Mouse (Mus musculus) forebrain, embryonic 10.5 days (tissue): ENCODE results near the gene Ccnc. TPM values are rescaled to one million over a fixed set of nuclear protein-coding genes. Genes with fewer than 3 reads are reported as not detected.
"Not testable (repeated sequence)": the region's sequence is repeated elsewhere in the genome, so short reads cannot be mapped to it uniquely, and the experiment has no call there.

Source experiments
- DNase-seq: peaks from one replicate; pipeline ENCODE4 v3.0.0-alpha.2; 2017; ENCODE audit warnings: low spot score; ENCODE audit errors: extremely low spot score
- H3K27ac ChIP-seq: fragments of 300-500 bp; sonication (generic); 2 replicates; pipeline ENCODE4 v1.5.1; 2016; ENCODE audit warnings: mild to moderate bottlenecking
- H3K27me3 ChIP-seq: fragments of 300-500 bp; sonication (generic); 2 replicates; pipeline ENCODE4 v1.6.1; 2016; ENCODE audit warnings: mild to moderate bottlenecking; ENCODE audit not compliant: poor library complexity, severe bottlenecking
- H3K36me3 ChIP-seq: fragments of 300-500 bp; sonication (generic); replicated peaks from 2 replicates; pipeline ENCODE4 v1.6.1; 2016; ENCODE audit warnings: mild to moderate bottlenecking, moderate library complexity
- H3K4me1 ChIP-seq: fragments of 300-500 bp; sonication (generic); 2 replicates; pipeline ENCODE4 v1.6.1; 2016
- H3K4me3 ChIP-seq: fragments of 300-500 bp; sonication (generic); 2 replicates; pipeline ENCODE4 v1.5.1; 2016; ENCODE audit warnings: mild to moderate bottlenecking, moderate library complexity
- H3K9me3 ChIP-seq: fragments of 300-500 bp; sonication (generic); 2 replicates; pipeline ENCODE4 v1.6.1; 2016; ENCODE audit warnings: mild to moderate bottlenecking, moderate library complexity
- WGBS: fragments of 180-500 bp; shearing (Covaris S2); methylation state at CpG from one replicate; pipeline ENCODE4 v1.1.7; 2016; 5-methylcytosine and 5-hydroxymethylcytosine counted together
- polyA plus RNA-seq: library from polyadenylated mRNA; unstranded; fragments of >200 nt; fragmentation: Nextera tagmentation; extraction: Ambion mirVana; gene quantifications from 2 replicates; pipeline ENCODE4 v1.2.1, GENCODE M21; 2016

Ccnc gene
- polyA plus RNA-seq, 1 experiment from 2014 or later: 58.9 TPM

- H3K36me3 ChIP-seq: no peaks in the 10 kb centered on the region
- peak overlapping the region; percentile 85 for H3K27ac ChIP-seq
- peak overlapping the region; percentile 61 for H3K4me3 ChIP-seq
- H3K9me3 ChIP-seq: no peaks in the 10 kb centered on the region
- peak; percentile 71 for DNase-seq
- peaks cover 70% of the 10 kb centered on the region for H3K4me1 ChIP-seq
- peaks cover 99% of the 10 kb centered on the region for H3K27me3 ChIP-seq
- WGBS: under 1% methylated on average over 51 of the region's 51 CpGs
Measured at GRCm38 (mm10) chr4:21687783-21688702, 39.5 kb upstream of the Ccnc start.

- H3K27ac ChIP-seq: peak overlapping the region; percentile 85
- H3K4me1 ChIP-seq: peaks cover 69% of the 10 kb centered on the region
- no peaks in the 10 kb centered on the region for H3K36me3 ChIP-seq
- H3K4me3 ChIP-seq: peak overlapping the region; percentile 61
- H3K9me3 ChIP-seq: no peaks in the 10 kb centered on the region
- H3K27me3 ChIP-seq: peaks cover 99% of the 10 kb centered on the region
- peak; percentile 71 for DNase-seq
- under 1% methylated on average over 60 of the region's 64 CpGs for WGBS
Measured at GRCm38 (mm10) chr4:21688703-21689200, 38.7 kb upstream of the Ccnc start.

- peaks cover 99% of the 10 kb centered on the region for H3K27me3 ChIP-seq
- peaks cover 61% of the 10 kb centered on the region for H3K4me1 ChIP-seq
- no peaks in the 10 kb centered on the region for H3K36me3 ChIP-seq
- no peak overlapping the region for H3K27ac ChIP-seq
- peak overlapping the region; percentile 61; the same call in 1 of the 2 replicates for H3K4me3 ChIP-seq
- no peaks in the 10 kb centered on the region for H3K9me3 ChIP-seq
- WGBS: under 1% methylated on average over 18 of the region's 18 CpGs
- DNase-seq: peak; percentile 66
Measured at GRCm38 (mm10) chr4:21689492-21689941, 38.0 kb upstream of the Ccnc start.

GRCm38 (mm10) chr4:21690221-21690620 lies 37.3 kb upstream of the Ccnc start:
- Histone ChIP-seq H3K4me1 (peaks cover 54% of the 10 kb centered on the region), H3K9me3 (no peaks in the 10 kb centered on the region), H3K4me3 (no peak overlapping the region; the same call in 1 of the 2 replicates), H3K27me3 (peaks cover 99% of the 10 kb centered on the region), H3K27ac (no peak overlapping the region), H3K36me3 (no peaks in the 10 kb centered on the region)
- no peak for DNase-seq
- WGBS: 3% methylated on average over 7 of the region's 7 CpGs

- Histone ChIP-seq H3K27me3 (peaks cover 67% of the 10 kb centered on the region), H3K4me1 (0 out of 2 replicates have a peak, but pooled peaks cover under 1% of the 10 kb centered on the region), H3K36me3 (no peaks in the 10 kb centered on the region), H3K9me3 (no peaks in the 10 kb centered on the region), H3K27ac (no peak overlapping the region), H3K4me3 (no peak overlapping the region)
- peak; percentile 53 for DNase-seq
- 34% methylated on average over 7 of the region's 7 CpGs for WGBS
Measured at GRCm38 (mm10) chr4:21695638-21696254, 31.8 kb upstream of the Ccnc start.

GRCm38 (mm10) chr4:21705046-21705445 lies 22.5 kb upstream of the Ccnc start:
- no peaks in the 10 kb centered on the region for H3K27me3 ChIP-seq
- H3K36me3 ChIP-seq: no peaks in the 10 kb centered on the region
- H3K9me3 ChIP-seq: no peaks in the 10 kb centered on the region
- no peak overlapping the region for H3K4me3 ChIP-seq
- H3K4me1 ChIP-seq: no peaks in the 10 kb centered on the region
- no peak for DNase-seq
- no peak overlapping the region for H3K27ac ChIP-seq
- 74% methylated on average over 1 of the region's 1 CpGs for WGBS

- Histone ChIP-seq H3K9me3 (no peaks in the 10 kb centered on the region), H3K4me3 (peak overlapping the region; percentile 29), H3K4me1 (peaks cover 15% of the 10 kb centered on the region), H3K27ac (no peak overlapping the region), H3K27me3 (peaks cover 16% of the 10 kb centered on the region), H3K36me3 (no peaks in the 10 kb centered on the region)
- 6% methylated on average over 13 of the region's 13 CpGs for WGBS
- peak; percentile 79 for DNase-seq
Measured at GRCm38 (mm10) chr4:21712147-21712546, 15.4 kb upstream of the Ccnc start.

GRCm38 (mm10) chr4:21722752-21723334 lies 4.7 kb upstream of the Ccnc start:
- H3K36me3 ChIP-seq: no peaks in the 10 kb centered on the region
- H3K4me1 ChIP-seq: no peaks in the 10 kb centered on the region
- WGBS: 45% methylated on average over 7 of the region's 7 CpGs
- H3K27ac ChIP-seq: peak overlapping the region; percentile 15; the same call in 1 of the 2 replicates
- no peaks in the 10 kb centered on the region for H3K9me3 ChIP-seq
- no peaks in the 10 kb centered on the region for H3K27me3 ChIP-seq
- DNase-seq: peak; percentile 31
- peak overlapping the region; percentile 5; the same call in 1 of the 2 replicates for H3K4me3 ChIP-seq

GRCm38 (mm10) chr4:21726912-21727614 lies 438 bp upstream of the Ccnc start:
- Histone ChIP-seq H3K4me3 (peak overlapping the region; percentile 89), H3K9me3 (no peaks in the 10 kb centered on the region), H3K27me3 (no peaks in the 10 kb centered on the region), H3K4me1 (peaks cover 11% of the 10 kb centered on the region), H3K27ac (peak overlapping the region; percentile 89), H3K36me3 (peaks cover 5% of the 10 kb centered on the region; the same call in 1 of the 2 replicates)
- WGBS: 1% methylated on average over 22 of the region's 22 CpGs
- peak; percentile 35 for DNase-seq

- H3K4me3 ChIP-seq: no peak overlapping the region
Measured at GRCm38 (mm10) chr4:21739169-21739568, 11.7 kb downstream of the Ccnc start.

GRCm38 (mm10) chr4:21744142-21744541 lies 16.6 kb downstream of the Ccnc start:
- not testable (repeated sequence) for H3K27me3 ChIP-seq, H3K4me1 ChIP-seq, DNase-seq, H3K27ac ChIP-seq, H3K9me3 ChIP-seq, H3K4me3 ChIP-seq
- 98% methylated on average over 8 of the region's 8 CpGs for WGBS
- peaks cover 57% of the 10 kb centered on the region for H3K36me3 ChIP-seq

More at GRCm38 (mm10) chr4:21739169-21739568, 11.7 kb downstream of the Ccnc start:
- DNase-seq: no peak
- peaks cover 68% of the 10 kb centered on the region for H3K36me3 ChIP-seq
- no peak overlapping the region for H3K27ac ChIP-seq
- 95% methylated on average over 4 of the region's 4 CpGs for WGBS
- H3K4me1 ChIP-seq: no peaks in the 10 kb centered on the region
- H3K27me3 ChIP-seq: no peaks in the 10 kb centered on the region
- H3K9me3 ChIP-seq: no peaks in the 10 kb centered on the region; the same call in 1 of the 2 replicates

GRCm38 (mm10) chr4:21745723-21746122 lies 18.2 kb downstream of the Ccnc start:
- H3K9me3 ChIP-seq: no peaks in the 10 kb centered on the region; the same call in 1 of the 2 replicates
- H3K27me3 ChIP-seq: no peaks in the 10 kb centered on the region
- H3K4me3 ChIP-seq: no peak overlapping the region
- H3K36me3 ChIP-seq: peaks cover 48% of the 10 kb centered on the region
- no peaks in the 10 kb centered on the region for H3K4me1 ChIP-seq
- WGBS: 88% methylated on average over 5 of the region's 5 CpGs
- H3K27ac ChIP-seq: no peak overlapping the region
- no peak for DNase-seq
